Mouse (Mus musculus) myocyte (in vitro differentiated cells): ENCODE data around the gene Abhd12. TPM values are rescaled to one million over a fixed set of nuclear protein-coding genes. Genes with fewer than 3 reads are reported as not detected.

Experiments used
- H3K27me3 ChIP-seq: one replicate; pipeline ENCODE4 v1.6.1; 2011; ENCODE audit not compliant: control insufficient read depth, insufficient read depth, insufficient read length
- H3K36me3 ChIP-seq: one replicate; pipeline ENCODE4 v1.6.1; 2011; ENCODE audit not compliant: control insufficient read depth, insufficient read depth
- H3K4me2 ChIP-seq: one replicate; pipeline ENCODE4 v1.6.1; 2011; ENCODE audit warnings: low read depth, control low read depth
- H3K4me3 ChIP-seq: one replicate; pipeline ENCODE4 v1.5.1; 2011; ENCODE audit warnings: mild to moderate bottlenecking, control low read depth, moderate library complexity
- H3K79me2 ChIP-seq: one replicate; pipeline ENCODE4 v1.6.1; 2011; ENCODE audit not compliant: control insufficient read depth, insufficient read depth
- H3ac ChIP-seq: one replicate; pipeline ENCODE4 v1.6.1; 2011; ENCODE audit not compliant: control insufficient read depth, insufficient read length
- CEBPB ChIP-seq: IDR thresholded peaks from 2 replicates; pipeline ENCODE4 v1.6.1; 2011; ENCODE audit warnings: mild to moderate bottlenecking, moderate library complexity; ENCODE audit not compliant: poor library complexity, insufficient read depth, severe bottlenecking
- E2F4 ChIP-seq: IDR thresholded peaks from one replicate; pipeline ENCODE4 v1.6.1; 2011; ENCODE audit warnings: mild to moderate bottlenecking, control low read depth, moderate library complexity; ENCODE audit not compliant: insufficient read depth
- MAX ChIP-seq: IDR thresholded peaks from one replicate; pipeline ENCODE4 v1.6.1; 2011; ENCODE audit warnings: low read depth, mild to moderate bottlenecking, control low read depth
- MYOD1 ChIP-seq, 3 experiments: IDR thresholded peaks; one replicate each; pipeline ENCODE4 v1.6.1; 2011; ENCODE audit warnings: control low read depth in 2 of 3, low read depth in 2 of 3, mild to moderate bottlenecking in 2 of 3, moderate library complexity in 1 of 3; ENCODE audit not compliant: insufficient read length in 2 of 3, control insufficient read depth in 1 of 3
- MYOG ChIP-seq, 3 experiments: IDR thresholded peaks; one replicate each; pipeline ENCODE4 v1.6.1; 2011; ENCODE audit warnings: control low read depth in 2 of 3, low read depth in 2 of 3, mild to moderate bottlenecking in 2 of 3; ENCODE audit not compliant: insufficient read length in 2 of 3, control insufficient read depth in 1 of 3, insufficient read depth in 1 of 3
- POLR2A ChIP-seq: IDR thresholded peaks from one replicate; pipeline ENCODE4 v1.6.1; 2011; ENCODE audit warnings: low read depth, mild to moderate bottlenecking, control low read depth, moderate library complexity; ENCODE audit not compliant: insufficient read length
- POLR2AphosphoS2 ChIP-seq: IDR thresholded peaks from one replicate; pipeline ENCODE4 v1.6.1; 2011; ENCODE audit warnings: low read depth, control low read depth; ENCODE audit not compliant: insufficient read length
- REST ChIP-seq: IDR thresholded peaks from one replicate; pipeline ENCODE4 v1.6.1; 2011; ENCODE audit warnings: mild to moderate bottlenecking, control low read depth, moderate library complexity; ENCODE audit not compliant: insufficient read depth, insufficient read length
- SRF ChIP-seq: IDR thresholded peaks from one replicate; pipeline ENCODE4 v1.6.1; 2011; ENCODE audit warnings: low read depth; ENCODE audit not compliant: control insufficient read depth, insufficient read length
- TCF12 ChIP-seq: IDR thresholded peaks from one replicate; pipeline ENCODE4 v1.6.1; 2011; ENCODE audit warnings: mild to moderate bottlenecking, control low read depth; ENCODE audit not compliant: poor library complexity, insufficient read depth, severe bottlenecking
- TCF3 ChIP-seq: IDR thresholded peaks from one replicate; pipeline ENCODE4 v1.6.1; 2011; ENCODE audit warnings: low read depth, control low read depth; ENCODE audit not compliant: insufficient read length
- USF1 ChIP-seq: IDR thresholded peaks from one replicate; pipeline ENCODE4 v1.6.1; 2011; ENCODE audit warnings: low read depth, mild to moderate bottlenecking, control low read depth, moderate library complexity
- polyA plus RNA-seq: library from polyadenylated mRNA; unstranded; fragments of >200 nt; fragmentation: generic; extraction: Trizol; gene quantifications from one replicate; pipeline ENCODE4 v1.2.1, GENCODE M21; 2012; ENCODE audit warnings: missing spikeins

The Abhd12 gene
- polyA plus RNA-seq, 1 experiment, result 50.7 TPM

DNA sequence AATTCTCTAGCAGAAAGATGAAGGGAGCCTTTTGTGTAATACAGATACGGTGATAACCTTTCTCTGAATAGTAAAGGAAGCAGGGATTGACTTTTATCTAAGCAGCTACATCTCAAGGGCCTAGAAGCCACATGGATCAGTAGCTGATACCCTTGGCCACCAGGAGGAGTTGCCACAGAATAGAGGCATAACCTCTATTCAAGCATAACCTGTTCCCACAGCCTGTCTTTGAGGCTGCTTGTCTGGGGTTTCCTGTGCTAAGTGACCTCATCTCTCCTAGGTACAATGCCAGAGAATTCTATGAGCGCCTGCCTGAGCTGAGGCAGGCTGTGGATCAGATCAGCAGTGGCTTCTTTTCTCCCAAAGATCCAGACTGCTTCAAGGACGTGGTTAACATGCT is 76.4 kb downstream of the Abhd12 start:
- Histone ChIP-seq H3K79me2 (no peaks in the 10 kb centered on the region), H3K36me3 (peaks cover 10% of the 10 kb centered on the region), H3K4me2 (no peak overlapping the region), H3K27me3 (no peaks in the 10 kb centered on the region), H3K4me3 (no peak overlapping the region), H3ac (no peak overlapping the region)
- TF ChIP-seq POLR2A, result no peak
- TF ChIP-seq E2F4, result no peak
- no peak for TF ChIP-seq CEBPB
- no peak for TF ChIP-seq USF1
- no peak for TF ChIP-seq REST

DNA sequence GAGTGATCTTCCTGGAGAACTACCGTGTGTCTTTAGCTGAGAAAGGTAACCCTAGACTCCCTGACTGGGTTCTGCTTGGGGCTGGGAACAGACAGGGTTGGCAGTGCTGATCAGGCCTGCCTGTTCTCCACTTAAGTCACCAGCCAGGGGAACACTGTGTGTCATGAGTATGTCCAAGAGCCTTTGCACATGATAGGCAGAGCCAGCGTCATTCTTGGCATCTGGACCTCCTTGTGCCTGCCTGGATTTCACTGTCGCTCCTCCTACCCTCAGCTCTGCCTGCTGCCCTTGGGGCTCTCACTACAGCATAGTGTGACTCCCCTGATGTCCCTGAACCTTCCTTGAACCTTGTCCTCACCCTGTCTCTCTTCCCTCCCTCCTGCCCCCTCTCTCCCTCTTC is 78.1 kb downstream of the Abhd12 start:
- H3ac ChIP-seq, result no peak overlapping the region
- H3K27me3 ChIP-seq, result no peaks in the 10 kb centered on the region
- TF ChIP-seq MYOG (IDR thresholded peaks at IDR 0.05; ENCODE audit: control insufficient read depth in 1 of 3, insufficient read depth in 1 of 3, insufficient read length in 2 of 3, low read depth in 2 of 3) (no peak), CEBPB (no peak), POLR2A (no peak), MAX (no peak), E2F4 (no peak), TCF3 (no peak), TCF12 (no peak), MYOD1 (IDR thresholded peaks at IDR 0.05; ENCODE audit: control insufficient read depth in 1 of 3, insufficient read length in 2 of 3, low read depth in 2 of 3) (no peak), USF1 (no peak), SRF (no peak), REST (no peak), POLR2AphosphoS2 (no peak)

DNA sequence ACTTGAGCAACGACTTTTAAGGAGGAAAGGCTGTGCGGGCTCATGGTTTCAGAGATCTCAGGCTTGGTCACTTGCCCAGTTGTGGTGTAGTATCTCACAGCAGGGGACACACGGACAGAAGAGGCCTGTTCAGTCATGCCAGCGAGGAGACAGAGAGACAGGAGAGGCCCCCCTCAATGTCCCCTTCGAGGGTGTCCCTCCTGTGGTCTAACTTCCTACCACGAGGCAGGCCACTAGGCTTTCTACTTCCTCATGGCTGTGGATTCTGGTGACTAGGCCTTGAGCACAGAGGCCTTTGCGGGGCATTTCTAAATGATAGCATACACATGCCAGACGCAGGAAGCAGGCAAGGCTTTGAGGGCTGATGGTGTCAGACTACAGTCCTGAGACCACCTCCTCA is 81.6 kb downstream of the Abhd12 start:
- Histone ChIP-seq H3ac (no peak overlapping the region), H3K36me3 (no peaks in the 10 kb centered on the region), H3K4me2 (no peak overlapping the region), H3K4me3 (no peak overlapping the region), H3K27me3 (no peaks in the 10 kb centered on the region), H3K79me2 (no peaks in the 10 kb centered on the region)
- TF ChIP-seq USF1, result no peak
- TF ChIP-seq TCF12, result no peak

More for the DNA sequence above, 78.1 kb downstream of the Abhd12 start:
- H3K36me3 ChIP-seq, result peaks cover 4% of the 10 kb centered on the region
- H3K4me3 ChIP-seq, result no peak overlapping the region
- no peaks in the 10 kb centered on the region for H3K79me2 ChIP-seq
- H3K4me2 ChIP-seq, result no peak overlapping the region

DNA sequence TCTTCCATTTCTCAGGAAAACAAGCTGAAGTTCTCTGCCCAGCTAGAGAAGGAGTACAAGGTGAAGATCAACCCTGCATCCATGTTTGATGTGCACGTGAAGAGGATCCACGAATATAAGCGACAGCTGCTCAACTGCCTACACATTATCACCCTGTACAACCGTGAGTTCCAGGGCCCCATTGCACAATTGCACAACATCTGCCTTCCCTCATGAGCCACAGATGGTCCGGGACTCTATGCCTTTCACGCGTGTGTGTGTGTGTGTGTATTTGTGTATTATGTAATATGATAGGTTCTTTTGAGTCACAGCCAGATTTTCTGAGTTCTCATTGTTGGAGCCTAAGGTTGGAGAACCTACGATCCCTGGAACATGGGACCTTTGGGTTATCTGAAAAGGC is 83.8 kb downstream of the Abhd12 start:
- TF ChIP-seq TCF12 (no peak), SRF (no peak), USF1 (no peak), POLR2AphosphoS2 (no peak), CEBPB (no peak), E2F4 (no peak), TCF3 (no peak), MYOG (IDR thresholded peaks at IDR 0.05; ENCODE audit: control insufficient read depth in 1 of 3, insufficient read depth in 1 of 3, insufficient read length in 2 of 3, low read depth in 2 of 3) (no peak), POLR2A (no peak)
- H3K79me2 ChIP-seq, result no peaks in the 10 kb centered on the region

DNA sequence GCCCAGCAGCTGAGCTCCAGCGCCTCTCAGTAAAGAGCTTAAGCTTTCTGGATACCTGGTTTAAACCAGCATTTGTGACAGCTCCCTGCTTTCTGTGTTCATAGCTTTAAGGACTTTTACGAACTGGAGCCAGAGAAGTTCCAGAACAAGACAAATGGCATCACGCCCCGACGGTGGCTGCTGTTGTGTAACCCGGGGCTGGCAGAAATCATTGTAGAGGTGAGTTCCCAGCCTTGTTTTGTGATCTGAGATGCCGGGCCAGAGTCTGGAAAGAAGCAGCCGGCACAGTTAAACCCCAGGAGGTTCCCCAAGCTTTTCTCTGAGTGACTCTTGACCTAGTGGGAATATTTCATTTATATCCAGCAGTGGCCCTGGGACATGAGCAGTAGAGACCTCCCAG is 85.8 kb downstream of the Abhd12 start:
- Histone ChIP-seq H3ac (no peak overlapping the region), H3K36me3 (no peaks in the 10 kb centered on the region), H3K4me3 (no peak overlapping the region), H3K27me3 (no peaks in the 10 kb centered on the region), H3K4me2 (no peak overlapping the region), H3K79me2 (no peaks in the 10 kb centered on the region)
- TF ChIP-seq USF1, result no peak
- TF ChIP-seq SRF, result no peak
- TF ChIP-seq POLR2AphosphoS2, result no peak

More for the DNA sequence above, 83.8 kb downstream of the Abhd12 start:
- no peak overlapping the region for H3K4me2 ChIP-seq
- no peaks in the 10 kb centered on the region for H3K36me3 ChIP-seq
- H3K27me3 ChIP-seq, result no peaks in the 10 kb centered on the region
- no peak overlapping the region for H3ac ChIP-seq
- H3K4me3 ChIP-seq, result no peak overlapping the region

DNA sequence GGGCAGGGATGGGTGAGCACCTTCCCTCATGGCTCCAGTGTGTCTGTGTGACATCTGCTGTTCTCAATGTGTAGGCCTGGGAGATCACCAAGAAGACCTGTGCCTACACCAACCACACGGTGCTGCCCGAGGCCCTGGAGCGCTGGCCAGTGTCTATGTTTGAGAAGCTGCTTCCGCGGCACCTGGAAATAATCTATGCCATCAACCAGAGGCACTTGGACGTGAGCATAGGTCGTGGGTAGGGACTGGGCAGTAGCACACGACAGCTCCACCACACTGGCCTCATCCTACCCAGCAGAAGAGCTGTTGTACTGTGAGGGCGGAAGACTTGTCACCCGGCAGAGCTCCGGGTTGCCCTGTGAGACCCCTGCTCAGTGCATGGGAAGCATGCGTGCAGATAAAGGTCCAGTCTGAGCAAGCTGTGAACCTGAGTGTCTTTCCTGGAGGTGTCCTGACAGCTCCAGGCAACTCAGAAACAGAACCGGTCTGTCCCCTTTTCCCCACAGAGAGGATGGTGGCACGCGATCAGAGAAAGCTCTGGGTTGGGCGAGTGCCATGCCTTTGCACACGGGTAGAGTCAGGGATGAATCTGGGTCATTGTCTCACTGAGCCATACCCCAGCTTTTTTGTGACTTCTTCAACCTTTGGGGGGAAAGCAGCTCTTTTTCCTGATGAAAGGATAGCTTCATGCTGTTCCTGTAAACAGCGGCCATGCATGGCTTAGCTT is 87.7 kb downstream of the Abhd12 start:
- TF ChIP-seq MYOG (IDR thresholded peaks at IDR 0.05; ENCODE audit: control insufficient read depth in 1 of 3, insufficient read depth in 1 of 3, insufficient read length in 2 of 3, low read depth in 2 of 3), result no peak
- TF ChIP-seq TCF12, result no peak
- TF ChIP-seq USF1, result no peak
- TF ChIP-seq SRF, result no peak
- no peak for TF ChIP-seq MYOD1 (IDR thresholded peaks at IDR 0.05; ENCODE audit: control insufficient read depth in 1 of 3, insufficient read length in 2 of 3, low read depth in 2 of 3)
- no peak for TF ChIP-seq E2F4
- no peak for TF ChIP-seq TCF3
- no peak for TF ChIP-seq POLR2AphosphoS2
- no peak for TF ChIP-seq POLR2A
- TF ChIP-seq REST, result no peak
- no peak for TF ChIP-seq CEBPB
- TF ChIP-seq MAX, result no peak
- no peaks in the 10 kb centered on the region for H3K36me3 ChIP-seq
- H3K4me2 ChIP-seq, result no peak overlapping the region
- no peaks in the 10 kb centered on the region for H3K27me3 ChIP-seq
- no peaks in the 10 kb centered on the region for H3K79me2 ChIP-seq
- no peak overlapping the region for H3K4me3 ChIP-seq
- H3ac ChIP-seq, result no peak overlapping the region
